Mouse (Mus musculus) spleen, adult 2 months (tissue): ENCODE measurements around the gene Tusc1.

Source experiments
- CTCF ChIP-seq: fragments of 200-500 bp; IDR thresholded peaks from 2 replicates; pipeline ENCODE4 v1.5.1; 2011; ENCODE audit warnings: mild to moderate bottlenecking, inconsistent platforms; ENCODE audit not compliant: insufficient read depth, insufficient read length, insufficient replicate concordance; ENCODE audit errors: extremely low read depth
- POLR2A ChIP-seq: fragments of 200-500 bp; IDR thresholded peaks from 2 replicates; pipeline ENCODE4 v1.6.1; 2011; ENCODE audit warnings: low read depth, low read length, inconsistent platforms

DNA sequence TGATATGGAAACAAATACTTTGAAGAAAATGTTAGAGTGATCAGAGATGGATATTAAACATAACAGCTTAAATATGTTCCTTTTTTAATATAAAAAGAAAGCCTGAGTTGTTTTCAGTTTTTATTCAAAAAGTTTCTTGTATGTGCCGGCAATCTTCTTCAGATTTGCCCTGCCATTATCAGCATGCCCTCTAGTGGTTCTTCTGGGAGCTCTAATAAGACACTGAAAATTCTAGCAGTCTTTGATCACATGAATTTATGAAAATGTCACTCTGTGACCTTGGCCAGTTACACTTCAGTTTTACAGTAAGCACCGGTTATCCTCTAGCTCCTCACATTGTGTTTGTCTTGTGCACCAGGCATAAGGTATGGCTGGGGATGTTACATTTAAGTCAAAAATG is 17.6 kb upstream of the Tusc1 start:
- TF ChIP-seq CTCF (no peak), POLR2A (no peak)
